Mouse (Mus musculus) left cerebral cortex, postnatal 36 days (tissue): Measurements from ENCODE around the gene Adprm. TPM values are rescaled to one million over a fixed set of nuclear protein-coding genes. Genes with fewer than 3 reads are reported as not detected.
"Not testable (repeated sequence)": the region's sequence is repeated elsewhere in the genome, so short reads cannot be mapped to it uniquely, and the experiment has no call there.

Experiments used
- DNase-seq, 2 experiments: peaks; one replicate each; pipeline ENCODE4 v3.0.0; 2021 to 2022; ENCODE audit warnings: low spot score in 2 of 2, mixed read lengths in 1 of 2
- intact Hi-C: fragments of 180-260 bp; cut with DNase I; formaldehyde crosslinking; loops from one replicate; pipeline ENCODE4 v1.15.1; 2025
- total RNA-seq, 2 experiments: library from RNA; stranded (reverse); gene quantifications; 2 replicates each; pipeline ENCODE4 v1.2.3; 2021

The Adprm gene
- 10 to 100 TPM; 24.8 to 26.7 TPM for total RNA-seq

DNA sequence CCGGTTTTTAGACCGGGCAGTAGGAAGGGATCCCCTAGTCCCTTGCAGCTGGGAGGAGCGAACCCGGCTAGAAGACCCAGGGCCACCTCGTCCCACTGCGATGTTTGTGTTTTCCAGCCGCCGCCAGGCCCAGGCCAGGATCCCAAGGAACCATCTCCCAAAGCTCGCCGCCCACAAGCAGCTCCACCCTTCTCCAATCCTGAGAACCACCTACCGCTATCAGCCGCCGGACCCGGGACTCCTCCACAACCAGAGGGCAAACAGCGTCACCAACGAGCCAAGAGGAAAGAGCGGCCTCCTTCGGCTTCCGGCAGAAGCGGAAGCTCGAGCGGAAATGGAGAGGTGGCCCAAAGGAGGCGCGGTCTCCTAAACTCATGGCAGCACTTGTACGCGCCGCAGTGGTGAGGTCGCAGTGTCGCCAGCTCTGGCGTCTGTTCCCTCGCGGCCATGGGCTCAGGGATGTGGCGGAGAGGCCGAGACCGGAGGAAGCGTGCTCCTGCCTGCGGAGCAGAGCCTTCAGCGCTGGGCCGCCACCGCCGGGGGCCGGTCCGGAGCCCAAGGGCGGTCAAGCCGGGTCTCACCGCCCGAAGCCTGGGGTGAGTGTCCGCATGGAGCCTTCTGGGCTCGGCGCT is at the start of gene Adprm, which contains the start of gene Sco1:
Adprm (minus strand) TSS at position 274 of the 632 bp plus-strand sequence.
Sco1 (plus strand) TSS at position 350 of the 632 bp plus-strand sequence.
- intact Hi-C loops, result no loop called here

DNA sequence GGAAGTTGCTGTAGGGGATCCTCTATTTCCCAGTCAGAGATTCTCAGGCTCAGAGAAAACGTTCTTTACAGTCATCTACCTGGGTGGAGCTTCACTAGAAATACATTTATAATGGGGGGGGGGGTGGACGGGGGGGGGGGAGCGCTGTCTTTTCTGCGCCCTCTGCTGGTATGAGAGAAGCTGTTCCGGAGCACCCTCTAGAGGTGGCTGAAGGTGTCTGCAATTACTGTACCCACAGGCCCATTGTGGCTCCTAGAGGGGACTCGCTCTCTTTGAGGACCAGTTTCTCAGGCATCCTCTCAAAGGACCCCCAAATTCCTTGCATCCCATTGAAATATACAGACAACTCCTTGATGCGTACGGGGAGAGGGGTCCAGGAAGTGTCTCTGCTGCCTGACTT is 49.3 kb upstream of the Adprm start:
- DNase-seq, result peak in 1 of 2 experiments; percentile 43
- intact Hi-C loops, result no loop called here

More for the DNA sequence above, at the start of gene Adprm, which contains the start of gene Sco1:
- DNase-seq, result peak; percentile 88 to 91

DNA sequence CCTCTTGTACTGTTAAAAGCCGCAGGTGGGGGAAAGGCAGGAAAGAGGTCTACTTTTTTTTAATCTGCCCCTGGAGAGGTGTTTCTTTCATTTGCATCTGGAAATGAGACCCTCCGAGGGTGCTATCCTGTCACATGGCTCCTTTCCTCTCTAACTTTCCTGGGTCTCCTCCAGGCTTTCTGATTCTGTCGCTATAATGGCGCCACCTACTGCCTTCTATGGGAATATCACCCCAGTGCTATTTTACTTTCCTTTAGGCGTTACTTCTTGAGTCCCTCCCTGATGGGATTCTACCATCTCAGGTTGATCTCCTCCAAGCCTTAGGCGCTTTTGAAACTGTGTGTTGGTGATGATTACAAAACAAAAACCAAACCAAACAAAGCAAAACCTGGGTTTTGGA is 47.8 kb upstream of the Adprm start:
- intact Hi-C loops, result no loop called here
- DNase-seq, result no peak

DNA sequence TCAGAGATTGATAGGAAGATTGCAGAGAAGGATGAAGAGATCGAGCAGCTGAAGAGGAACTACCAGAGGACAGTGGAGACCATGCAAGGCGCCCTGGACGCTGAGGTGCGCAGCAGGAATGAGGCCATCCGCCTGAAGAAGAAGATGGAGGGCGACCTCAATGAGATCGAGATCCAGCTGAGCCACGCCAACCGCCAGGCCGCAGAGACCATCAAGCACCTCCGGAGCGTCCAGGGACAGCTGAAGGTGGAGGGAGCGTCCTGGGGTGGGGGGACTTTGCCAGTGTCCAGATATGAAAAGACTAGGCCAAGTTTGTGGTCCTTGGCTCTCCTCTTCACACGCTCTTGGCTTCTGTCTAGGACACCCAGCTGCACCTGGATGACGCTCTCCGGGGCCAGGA is 46.8 kb upstream of the Adprm start:
- intact Hi-C loops, result no loop called here
- no peak for DNase-seq

DNA sequence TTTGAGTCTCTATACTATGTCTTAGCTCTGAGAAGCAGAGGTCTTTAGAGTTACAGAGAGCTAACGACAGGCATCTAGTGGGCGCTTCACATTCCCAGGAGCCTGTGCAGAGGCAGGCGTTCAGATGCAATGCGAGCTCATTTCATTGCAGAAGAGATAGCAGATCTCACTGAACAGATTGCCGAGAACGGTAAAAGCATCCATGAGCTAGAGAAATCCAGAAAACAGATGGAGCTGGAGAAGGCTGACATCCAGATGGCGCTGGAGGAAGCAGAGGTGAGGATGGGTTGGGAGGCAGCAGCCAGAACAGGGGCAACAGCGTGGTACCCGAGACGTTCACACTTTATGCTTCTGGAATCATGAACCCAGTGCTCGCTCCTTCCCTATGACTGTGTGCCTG is 46.0 kb upstream of the Adprm start:
- peak; percentile 50 to 55 for DNase-seq
- intact Hi-C loops, result no loop called here

DNA sequence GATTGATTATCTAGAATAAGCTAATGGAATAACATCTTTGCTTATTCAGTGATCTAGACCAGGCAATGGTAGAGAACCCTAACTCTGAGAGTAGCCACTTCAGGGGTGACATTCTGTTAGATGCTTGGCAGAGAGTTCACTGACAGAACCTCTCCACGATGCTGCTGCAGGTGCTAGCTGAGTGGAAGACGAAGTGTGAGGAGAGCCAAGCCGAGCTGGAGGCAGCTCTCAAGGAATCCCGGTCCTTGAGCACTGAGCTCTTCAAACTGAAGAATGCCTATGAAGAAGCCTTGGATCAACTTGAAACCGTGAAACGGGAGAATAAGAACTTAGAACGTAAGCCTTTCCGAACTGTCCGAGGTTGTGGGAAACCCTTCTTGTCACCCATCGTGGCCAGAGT is 45.3 kb upstream of the Adprm start:
- intact Hi-C loops, result no loop called here
- no peak for DNase-seq

DNA sequence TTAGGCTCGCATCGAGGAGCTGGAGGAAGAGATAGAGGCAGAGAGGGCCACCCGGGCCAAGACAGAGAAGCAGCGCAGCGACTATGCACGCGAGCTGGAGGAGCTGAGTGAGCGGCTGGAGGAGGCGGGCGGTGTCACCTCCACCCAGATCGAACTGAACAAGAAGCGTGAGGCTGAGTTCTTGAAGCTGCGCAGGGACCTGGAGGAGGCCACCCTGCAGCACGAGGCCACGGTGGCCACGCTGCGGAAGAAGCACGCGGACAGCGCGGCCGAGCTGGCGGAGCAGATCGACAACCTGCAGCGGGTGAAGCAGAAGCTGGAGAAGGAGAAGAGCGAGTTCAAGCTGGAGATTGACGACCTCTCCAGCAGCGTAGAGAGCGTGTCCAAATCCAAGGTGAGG is 42.1 kb upstream of the Adprm start:
- DNase-seq, result no peak
- intact Hi-C loops, result no loop called here

DNA sequence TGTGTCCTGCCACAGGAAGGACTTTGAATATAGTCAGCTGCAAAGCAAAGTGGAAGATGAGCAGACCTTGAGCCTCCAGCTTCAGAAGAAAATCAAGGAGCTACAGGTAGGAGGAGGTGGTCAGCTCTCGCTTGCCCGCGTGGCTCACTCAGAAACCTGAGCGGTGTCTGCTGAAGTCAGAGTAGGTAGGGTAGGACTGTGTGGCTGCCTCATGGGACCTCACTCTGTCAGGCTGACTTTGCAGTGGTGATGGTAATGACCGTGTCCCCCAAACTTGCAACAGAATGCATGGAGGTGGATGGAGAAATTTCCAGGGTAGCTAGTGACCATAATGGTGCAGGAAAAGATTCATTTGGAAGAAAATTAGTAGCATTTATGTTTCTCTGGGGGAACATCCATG is 41.3 kb upstream of the Adprm start:
- intact Hi-C loops, result no loop called here
- no peak for DNase-seq

DNA sequence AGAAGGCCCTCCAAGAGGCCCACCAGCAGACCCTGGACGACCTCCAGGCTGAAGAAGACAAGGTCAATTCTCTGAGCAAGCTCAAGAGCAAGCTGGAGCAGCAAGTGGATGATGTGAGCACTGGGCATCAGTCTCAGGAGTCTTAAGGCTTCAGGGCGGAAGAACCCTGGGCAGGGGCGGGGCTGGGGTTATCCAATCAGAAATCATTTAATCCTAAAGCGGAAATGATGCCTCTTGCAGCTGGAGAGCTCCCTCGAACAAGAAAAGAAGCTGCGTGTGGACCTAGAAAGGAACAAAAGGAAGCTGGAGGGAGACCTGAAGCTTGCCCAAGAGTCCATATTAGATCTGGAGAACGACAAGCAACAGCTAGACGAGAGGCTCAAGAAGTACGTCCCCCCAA is 40.8 kb upstream of the Adprm start:
- intact Hi-C loops, result no loop called here
- no peak for DNase-seq

DNA sequence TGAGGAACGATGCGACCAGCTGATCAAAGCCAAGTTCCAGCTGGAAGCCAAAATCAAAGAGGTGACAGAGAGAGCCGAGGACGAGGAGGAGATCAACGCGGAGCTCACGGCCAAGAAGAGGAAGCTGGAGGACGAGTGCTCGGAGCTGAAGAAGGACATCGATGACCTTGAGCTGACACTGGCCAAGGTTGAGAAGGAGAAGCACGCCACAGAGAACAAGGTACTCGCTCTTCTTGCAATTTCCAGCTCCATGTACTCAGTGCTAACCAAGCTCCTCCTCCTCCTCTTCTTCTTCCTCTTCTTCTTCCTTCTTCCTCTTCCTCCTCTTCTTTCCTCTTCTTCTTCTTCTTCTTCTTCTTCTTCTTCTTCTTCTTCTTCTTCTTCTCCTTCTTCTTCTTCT is 40.0 kb upstream of the Adprm start:
- intact Hi-C loops, DNase-seq: not testable (repeated sequence)

DNA sequence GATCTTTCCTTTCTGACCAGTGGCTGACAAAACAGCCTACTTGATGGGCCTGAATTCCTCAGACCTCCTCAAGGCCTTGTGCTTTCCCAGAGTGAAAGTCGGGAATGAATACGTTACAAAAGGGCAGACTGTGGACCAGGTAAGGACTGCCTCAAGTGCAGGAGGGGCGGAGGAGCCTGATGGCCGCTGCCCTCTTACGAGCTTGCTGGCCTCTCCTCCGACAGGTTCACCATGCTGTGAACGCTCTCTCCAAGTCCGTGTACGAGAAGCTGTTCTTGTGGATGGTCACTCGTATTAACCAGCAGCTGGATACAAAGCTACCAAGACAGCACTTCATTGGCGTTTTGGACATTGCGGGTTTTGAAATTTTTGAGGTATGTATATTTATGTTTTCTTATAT is 34.8 kb upstream of the Adprm start:
- intact Hi-C loops, result loop anchor here (5.0 kb wide), 1 partner anchor 180 kb away; no protein-coding TSS in a partner anchor
- no peak for DNase-seq

DNA sequence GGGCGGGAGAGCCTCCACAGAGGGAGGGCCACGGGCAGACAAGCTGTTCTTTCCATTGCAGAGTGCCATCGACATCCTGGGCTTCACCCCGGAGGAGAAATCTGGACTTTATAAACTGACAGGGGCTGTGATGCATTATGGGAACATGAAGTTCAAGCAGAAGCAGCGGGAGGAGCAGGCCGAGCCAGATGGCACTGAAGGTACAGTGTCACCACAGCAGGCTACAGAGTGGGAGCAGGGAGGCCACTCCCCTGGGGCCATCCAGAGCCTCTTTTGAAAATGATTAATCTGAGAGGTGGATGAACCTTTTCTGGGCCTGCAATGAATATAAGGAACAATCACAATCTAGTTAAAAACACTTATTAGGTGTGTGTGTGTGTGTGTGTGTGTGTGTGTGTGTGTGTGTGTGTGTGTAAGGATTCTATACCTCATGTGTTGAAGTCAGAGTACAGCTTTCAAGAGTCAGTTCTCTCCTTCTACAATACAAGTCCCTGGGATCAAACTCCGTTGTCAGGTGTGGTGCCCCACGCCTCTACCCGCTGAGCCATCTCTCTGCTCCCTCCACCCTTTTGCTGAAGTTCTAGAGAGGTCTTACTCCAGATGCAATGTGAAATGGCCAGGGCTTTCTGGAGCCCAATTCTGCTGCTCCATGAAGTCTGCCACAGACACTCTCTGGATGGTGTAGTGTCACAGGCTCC is 34.2 kb upstream of the Adprm start:
- intact Hi-C loops, result loop anchor here (5.0 kb wide), 1 partner anchor 179 kb away; no protein-coding TSS in a partner anchor

DNA sequence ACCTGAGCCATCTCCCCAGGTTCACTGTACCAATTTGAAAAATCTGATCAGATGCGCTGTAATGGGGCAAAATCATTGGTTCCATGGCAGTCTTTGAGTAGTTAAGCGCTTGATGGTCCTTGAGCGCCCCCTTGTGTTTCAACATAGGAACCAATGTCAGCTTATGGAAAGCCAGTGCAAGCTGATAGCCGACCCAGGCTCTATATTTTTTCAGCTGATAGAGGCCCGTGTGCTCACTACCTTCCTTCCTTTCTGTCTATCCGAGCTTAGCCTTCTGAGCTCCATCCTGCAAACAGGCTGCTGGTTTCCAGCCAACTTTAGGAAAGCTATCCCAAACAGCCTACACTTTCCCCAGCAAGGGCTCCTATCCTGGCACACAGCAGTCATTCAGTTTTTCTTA is 33.1 kb upstream of the Adprm start:
- peak; percentile 49 to 53 for DNase-seq
- intact Hi-C loops, result loop anchor here (2.0 to 5.0 kb wide), 2 partner anchors 61 to 178 kb away; partner anchors contain the start of gene Tmem220

More for the DNA sequence above, 34.2 kb upstream of the Adprm start:
- DNase-seq, result no peak

DNA sequence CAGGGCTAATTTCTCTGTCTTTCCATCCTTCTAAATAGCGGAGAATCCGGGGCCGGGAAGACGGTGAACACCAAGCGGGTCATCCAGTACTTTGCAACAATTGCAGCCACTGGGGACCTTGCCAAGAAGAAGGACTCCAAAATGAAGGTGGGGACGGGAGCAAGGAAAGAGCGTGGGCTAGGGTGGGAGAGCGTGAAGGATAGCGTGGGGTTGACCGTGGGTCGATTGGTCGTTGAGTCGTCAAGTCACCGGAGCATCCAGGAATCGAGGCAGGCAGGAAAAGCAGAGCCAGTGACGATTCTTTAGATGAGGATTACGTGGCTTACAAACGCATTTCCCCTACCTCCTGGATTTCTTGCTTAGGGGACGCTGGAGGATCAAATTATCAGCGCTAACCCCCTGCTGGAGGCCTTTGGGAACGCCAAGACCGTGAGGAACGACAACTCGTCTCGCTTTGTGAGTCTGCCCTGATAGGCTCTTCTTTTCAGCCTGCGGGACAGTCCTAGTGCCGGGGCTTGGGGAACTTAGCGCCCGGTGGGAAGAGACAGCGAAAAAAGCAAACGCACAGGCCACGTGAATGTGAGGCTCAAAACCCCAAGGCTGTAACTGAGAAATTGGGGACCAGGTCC is 31.4 kb upstream of the Adprm start:
- no peak for DNase-seq
- intact Hi-C loops, result loop anchor here (2.0 kb wide), 1 partner anchor 59 kb away; the partner anchor contains the start of gene Tmem220

DNA sequence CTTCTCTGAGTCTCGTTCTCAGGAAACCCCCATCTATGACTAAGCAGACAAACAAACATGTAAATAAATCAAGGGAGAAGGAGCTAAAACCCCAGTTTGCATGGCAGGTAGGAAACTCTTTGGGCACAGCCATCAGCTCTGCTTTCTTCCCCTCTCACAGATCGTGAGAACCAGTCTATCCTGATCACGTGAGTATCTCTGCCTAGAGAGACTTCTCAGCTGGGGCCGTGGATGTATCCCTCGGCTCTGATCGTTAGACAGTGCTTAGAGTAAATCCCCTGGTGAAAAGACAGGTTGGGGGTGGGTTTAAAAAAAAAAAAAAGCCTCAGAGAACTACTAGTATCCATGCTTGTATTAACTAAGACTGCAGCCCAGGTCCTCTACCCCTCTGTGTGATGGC is 30.8 kb upstream of the Adprm start:
- intact Hi-C loops, result no loop called here
- DNase-seq, result no peak

DNA sequence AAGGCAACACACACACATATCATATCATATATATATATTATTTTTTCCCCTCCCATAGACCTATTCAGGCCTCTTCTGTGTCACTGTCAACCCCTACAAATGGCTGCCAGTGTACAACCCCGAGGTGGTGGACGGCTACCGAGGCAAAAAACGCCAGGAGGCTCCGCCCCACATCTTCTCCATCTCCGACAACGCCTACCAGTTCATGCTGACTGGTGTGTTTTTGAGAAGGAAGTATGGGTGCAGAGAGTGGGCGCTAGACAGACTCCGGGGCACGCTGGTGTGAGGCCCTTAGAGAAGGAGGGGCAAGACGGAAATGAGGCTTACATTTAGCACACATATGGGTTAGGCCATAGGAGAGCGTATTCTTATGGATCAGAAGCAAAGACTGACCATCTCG is 30.4 kb upstream of the Adprm start:
- intact Hi-C loops, result no loop called here

DNA sequence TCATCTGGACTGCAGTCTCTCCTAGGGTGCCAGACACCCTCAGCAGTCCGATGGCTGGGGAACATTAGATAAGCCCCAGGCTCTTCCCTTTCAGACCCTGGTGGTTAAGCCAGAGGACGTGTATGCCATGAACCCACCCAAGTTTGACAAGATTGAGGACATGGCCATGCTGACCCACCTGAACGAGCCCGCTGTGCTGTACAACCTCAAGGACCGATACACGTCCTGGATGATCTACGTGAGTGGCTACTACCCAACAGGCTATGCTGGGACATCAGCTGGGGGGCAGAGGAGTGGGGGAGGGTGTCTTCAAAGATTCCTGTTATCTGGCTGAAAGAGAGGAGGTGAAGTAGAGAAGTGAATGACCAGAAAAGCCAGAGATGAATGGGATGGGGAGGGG is 29.8 kb upstream of the Adprm start:
- intact Hi-C loops, result no loop called here
- no peak for DNase-seq

More for the DNA sequence above, 30.4 kb upstream of the Adprm start:
- DNase-seq, result no peak

DNA sequence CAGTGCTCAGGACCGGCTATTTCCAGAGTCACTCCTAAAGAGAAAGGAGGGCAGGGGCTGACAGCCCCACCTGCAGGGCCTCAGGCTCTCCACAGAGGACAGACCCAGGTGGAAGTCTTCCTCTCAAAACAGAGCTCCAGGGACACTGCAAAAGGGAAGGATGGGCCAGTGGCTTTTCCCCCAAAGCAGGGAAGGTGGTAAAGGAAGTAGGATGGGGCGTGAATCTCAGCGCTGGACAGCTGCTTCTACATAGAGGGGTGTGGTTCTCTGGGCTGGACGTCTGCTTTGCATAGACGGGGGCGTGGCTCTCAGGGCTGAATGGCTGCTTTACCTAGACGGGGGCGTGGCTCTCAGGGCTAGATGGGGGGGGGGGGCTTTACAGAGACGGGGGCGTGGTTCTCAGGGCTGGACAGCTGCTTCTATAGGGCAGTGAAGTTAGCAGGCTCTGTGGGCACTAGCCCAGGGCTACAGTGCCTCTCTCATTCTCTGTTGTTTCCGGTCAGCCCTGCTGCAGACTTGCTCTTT is 28.8 kb upstream of the Adprm start:
- intact Hi-C loops, result no loop called here

DNA sequence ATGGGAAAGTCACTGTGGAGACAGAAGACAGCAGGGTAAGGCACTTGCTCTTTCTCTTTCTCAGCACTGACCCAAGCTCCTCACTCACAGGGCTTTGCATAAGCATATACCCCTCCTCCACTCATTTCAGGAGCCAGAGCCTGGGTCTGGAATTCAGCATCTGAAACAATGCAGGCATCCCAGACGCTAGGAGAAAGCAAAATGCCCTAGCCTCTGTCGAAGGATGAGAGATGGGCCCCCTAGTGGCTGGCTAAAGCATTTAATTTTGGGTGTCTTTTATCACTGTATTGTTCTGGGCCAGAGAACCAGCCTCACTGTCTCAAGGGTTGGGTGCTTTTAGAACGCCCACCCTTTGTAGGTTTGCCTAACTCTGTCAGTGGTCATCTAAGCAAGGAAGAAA is 27.8 kb upstream of the Adprm start:
- peak; percentile 35 to 41 for DNase-seq
- intact Hi-C loops, result no loop called here

More for the DNA sequence above, 28.8 kb upstream of the Adprm start:
- DNase-seq, result no peak

DNA sequence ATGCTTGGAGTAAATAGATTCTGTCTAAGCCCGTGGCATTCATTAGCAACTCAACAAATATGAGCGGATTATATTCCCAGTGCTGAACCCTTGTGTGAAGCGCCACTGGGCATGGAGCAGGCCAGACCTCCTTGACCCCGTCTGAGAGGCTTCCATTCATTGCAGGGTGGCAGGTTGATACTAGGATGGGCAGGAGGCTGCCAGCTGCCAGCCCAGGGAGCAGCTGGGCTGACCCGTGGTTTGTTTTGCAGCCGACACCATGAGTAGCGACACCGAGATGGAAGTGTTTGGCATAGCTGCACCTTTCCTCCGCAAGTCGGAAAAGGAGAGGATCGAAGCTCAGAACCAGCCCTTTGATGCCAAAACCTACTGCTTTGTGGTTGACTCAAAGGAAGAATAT is 27.3 kb upstream of the Adprm start:
- no peak for DNase-seq
- intact Hi-C loops, result no loop called here
